Mouse (Mus musculus) stomach, embryonic 15.5 days (tissue): Measurements from ENCODE around the gene Plxna4. TPM values are rescaled to one million over a fixed set of nuclear protein-coding genes. Genes with fewer than 3 reads are reported as not detected.

Experiments
- ATAC-seq: fragments of 200-750 bp; cut with Nextera tagmentation; 2 replicates; pipeline ENCODE4 v1.8.0; 2017; ENCODE audit warnings: low read depth, moderate number of reproducible peaks, moderate TSS enrichment; ENCODE audit not compliant: insufficient read depth, low FRiP score
- H3K27ac ChIP-seq: fragments of 300-500 bp; sonication (generic); 2 replicates; pipeline ENCODE4 v1.5.1; 2015; ENCODE audit warnings: mild to moderate bottlenecking, inconsistent platforms
- H3K27me3 ChIP-seq: fragments of 300-500 bp; sonication (generic); replicated peaks from 2 replicates; pipeline ENCODE4 v1.6.1; 2015; ENCODE audit warnings: inconsistent platforms
- H3K36me3 ChIP-seq: fragments of 300-500 bp; sonication (generic); 2 replicates; pipeline ENCODE4 v1.6.1; 2015; ENCODE audit warnings: inconsistent platforms
- H3K4me1 ChIP-seq: fragments of 300-500 bp; sonication (generic); 2 replicates; pipeline ENCODE4 v1.6.1; 2015; ENCODE audit warnings: inconsistent platforms
- H3K4me2 ChIP-seq: fragments of 300-500 bp; sonication (generic); 2 replicates; pipeline ENCODE4 v1.6.1; 2015; ENCODE audit warnings: mild to moderate bottlenecking, inconsistent platforms
- H3K4me3 ChIP-seq: fragments of 300-500 bp; sonication (generic); replicated peaks from 2 replicates; pipeline ENCODE4 v1.5.1; 2015; ENCODE audit warnings: inconsistent platforms
- H3K9ac ChIP-seq: fragments of 300-500 bp; sonication (generic); 2 replicates; pipeline ENCODE4 v1.6.1; 2015; ENCODE audit warnings: inconsistent platforms
- H3K9me3 ChIP-seq: fragments of 300-500 bp; sonication (generic); 2 replicates; pipeline ENCODE4 v1.6.1; 2016; ENCODE audit warnings: inconsistent platforms
- WGBS: fragments of 180-500 bp; shearing (Covaris S2); methylation state at CpG from one replicate; pipeline ENCODE4 v1.1.7; 2015; 5-methylcytosine and 5-hydroxymethylcytosine counted together
- polyA plus RNA-seq: library from polyadenylated mRNA; unstranded; fragments of >200 nt; fragmentation: Nextera tagmentation; extraction: Ambion mirVana; gene quantifications from 2 replicates; pipeline ENCODE4 v1.2.1, GENCODE M21; 2015

Plxna4 gene
- polyA plus RNA-seq, 1 experiment from 2014 or later = 2.3 TPM

- H3K4me2 ChIP-seq = no peak overlapping the region
- H3K9me3 ChIP-seq = no peaks in the 10 kb centered on the region
- H3K4me1 ChIP-seq = no peaks in the 10 kb centered on the region
- H3K27me3 ChIP-seq = no peaks in the 10 kb centered on the region
- no peaks in the 10 kb centered on the region for H3K36me3 ChIP-seq
- WGBS = 82% methylated on average over 2 of the region's 2 CpGs
- ATAC-seq = no peak
- no peak overlapping the region for H3K9ac ChIP-seq
- H3K27ac ChIP-seq = no peak overlapping the region
- no peak overlapping the region for H3K4me3 ChIP-seq
Observed at GRCm38 (mm10) chr6:32179346-32180011, 408.5 kb downstream of the Plxna4 start.

GRCm38 (mm10) chr6:32177905-32178304, 410.1 kb downstream of the Plxna4 start:
- H3K4me1 ChIP-seq = no peaks in the 10 kb centered on the region
- H3K36me3 ChIP-seq = no peaks in the 10 kb centered on the region
- no peak for ATAC-seq
- H3K27ac ChIP-seq = no peak overlapping the region
- 70% methylated on average over 3 of the region's 3 CpGs for WGBS
- H3K9ac ChIP-seq = no peak overlapping the region
- H3K4me3 ChIP-seq = no peak overlapping the region
- no peak overlapping the region for H3K4me2 ChIP-seq
- H3K27me3 ChIP-seq = no peaks in the 10 kb centered on the region
- no peaks in the 10 kb centered on the region for H3K9me3 ChIP-seq

GRCm38 (mm10) chr6:32167725-32168124, 420.3 kb downstream of the Plxna4 start:
- no peak overlapping the region for H3K4me3 ChIP-seq
- no peaks in the 10 kb centered on the region for H3K36me3 ChIP-seq
- no peak overlapping the region for H3K27ac ChIP-seq
- no peak overlapping the region for H3K9ac ChIP-seq
- H3K27me3 ChIP-seq = no peaks in the 10 kb centered on the region
- H3K4me1 ChIP-seq = no peaks in the 10 kb centered on the region
- ATAC-seq = no peak
- H3K9me3 ChIP-seq = no peaks in the 10 kb centered on the region
- WGBS = 62% methylated on average over 1 of the region's 1 CpGs
- no peak overlapping the region for H3K4me2 ChIP-seq

GRCm38 (mm10) chr6:32160370-32160769, 427.6 kb downstream of the Plxna4 start:
- no peak overlapping the region for H3K4me2 ChIP-seq
- H3K9me3 ChIP-seq = no peaks in the 10 kb centered on the region
- WGBS = 60% methylated on average over 2 of the region's 2 CpGs
- H3K4me3 ChIP-seq = no peak overlapping the region
- H3K27me3 ChIP-seq = no peaks in the 10 kb centered on the region
- H3K9ac ChIP-seq = no peak overlapping the region
- H3K4me1 ChIP-seq = no peaks in the 10 kb centered on the region
- no peak for ATAC-seq
- H3K36me3 ChIP-seq = no peaks in the 10 kb centered on the region
- no peak overlapping the region for H3K27ac ChIP-seq

- no peak overlapping the region for H3K27ac ChIP-seq
- H3K4me3 ChIP-seq = no peak overlapping the region
- no peak overlapping the region for H3K9ac ChIP-seq
- H3K4me1 ChIP-seq = no peaks in the 10 kb centered on the region
- no peaks in the 10 kb centered on the region for H3K27me3 ChIP-seq
- no peak overlapping the region for H3K4me2 ChIP-seq
- no peak for ATAC-seq
- no peaks in the 10 kb centered on the region for H3K9me3 ChIP-seq
- WGBS = 38% methylated on average over 4 of the region's 4 CpGs
- no peaks in the 10 kb centered on the region for H3K36me3 ChIP-seq
Observed at GRCm38 (mm10) chr6:32159931-32160330, 428.1 kb downstream of the Plxna4 start.

GRCm38 (mm10) chr6:32158347-32158746, 429.6 kb downstream of the Plxna4 start:
- Histone ChIP-seq H3K4me3 (no peak overlapping the region), H3K9ac (no peak overlapping the region), H3K9me3 (no peaks in the 10 kb centered on the region), H3K4me2 (no peak overlapping the region), H3K36me3 (no peaks in the 10 kb centered on the region), H3K27me3 (no peaks in the 10 kb centered on the region), H3K4me1 (no peaks in the 10 kb centered on the region), H3K27ac (no peak overlapping the region)
- ATAC-seq = no peak
- 85% methylated on average over 1 of the region's 1 CpGs for WGBS

- no peak overlapping the region for H3K4me3 ChIP-seq
- no peaks in the 10 kb centered on the region for H3K36me3 ChIP-seq
- H3K27me3 ChIP-seq = no peaks in the 10 kb centered on the region
- WGBS = 76% methylated on average over 4 of the region's 4 CpGs
- H3K9ac ChIP-seq = no peak overlapping the region
- no peaks in the 10 kb centered on the region for H3K9me3 ChIP-seq
- H3K4me2 ChIP-seq = no peak overlapping the region
- ATAC-seq = no peak
- no peaks in the 10 kb centered on the region for H3K4me1 ChIP-seq
- H3K27ac ChIP-seq = no peak overlapping the region
Observed at GRCm38 (mm10) chr6:32153170-32153569, 434.8 kb downstream of the Plxna4 start.

- Histone ChIP-seq H3K4me2 (no peak overlapping the region), H3K27ac (no peak overlapping the region), H3K36me3 (no peaks in the 10 kb centered on the region), H3K27me3 (no peaks in the 10 kb centered on the region), H3K4me3 (no peak overlapping the region), H3K4me1 (no peaks in the 10 kb centered on the region), H3K9me3 (no peaks in the 10 kb centered on the region), H3K9ac (no peak overlapping the region)
- ATAC-seq = no peak
- 83% methylated on average over 4 of the region's 4 CpGs for WGBS
Observed at GRCm38 (mm10) chr6:32150836-32151235, 437.2 kb downstream of the Plxna4 start.

- Histone ChIP-seq H3K4me3 (no peak overlapping the region), H3K9me3 (no peaks in the 10 kb centered on the region), H3K27me3 (no peaks in the 10 kb centered on the region), H3K27ac (no peak overlapping the region), H3K36me3 (no peaks in the 10 kb centered on the region), H3K4me1 (no peaks in the 10 kb centered on the region), H3K4me2 (no peak overlapping the region), H3K9ac (no peak overlapping the region)
- no peak for ATAC-seq
- 79% methylated on average over 4 of the region's 4 CpGs for WGBS
Observed at GRCm38 (mm10) chr6:32144771-32145170, 443.2 kb downstream of the Plxna4 start.

GRCm38 (mm10) chr6:32139537-32139936, 448.5 kb downstream of the Plxna4 start:
- Histone ChIP-seq H3K4me2 (no peak overlapping the region), H3K9ac (no peak overlapping the region), H3K9me3 (no peaks in the 10 kb centered on the region), H3K27ac (no peak overlapping the region), H3K4me1 (no peaks in the 10 kb centered on the region), H3K4me3 (no peak overlapping the region), H3K27me3 (no peaks in the 10 kb centered on the region), H3K36me3 (no peaks in the 10 kb centered on the region)
- ATAC-seq = no peak
- WGBS = 48% methylated on average over 3 of the region's 3 CpGs

GRCm38 (mm10) chr6:32126914-32127313, 461.1 kb downstream of the Plxna4 start:
- ATAC-seq = no peak
- Histone ChIP-seq H3K27me3 (no peaks in the 10 kb centered on the region), H3K4me1 (no peaks in the 10 kb centered on the region), H3K9me3 (no peaks in the 10 kb centered on the region), H3K27ac (no peak overlapping the region), H3K9ac (no peak overlapping the region), H3K4me3 (no peak overlapping the region), H3K4me2 (no peak overlapping the region), H3K36me3 (no peaks in the 10 kb centered on the region)
- WGBS = 81% methylated on average over 6 of the region's 6 CpGs

- no peak overlapping the region for H3K4me3 ChIP-seq
- H3K9me3 ChIP-seq = no peaks in the 10 kb centered on the region
- no peak overlapping the region for H3K4me2 ChIP-seq
- H3K9ac ChIP-seq = no peak overlapping the region
- WGBS = 89% methylated on average over 4 of the region's 4 CpGs
- no peak for ATAC-seq
- no peaks in the 10 kb centered on the region for H3K27me3 ChIP-seq
- no peak overlapping the region for H3K27ac ChIP-seq
- H3K36me3 ChIP-seq = no peaks in the 10 kb centered on the region
- H3K4me1 ChIP-seq = no peaks in the 10 kb centered on the region
Observed at GRCm38 (mm10) chr6:32122584-32123265, 465.3 kb downstream of the Plxna4 start.
